Mouse (Mus musculus) cerebellum, adult 9-10 months (tissue): Measurements from ENCODE around the gene Glrx3.

Source experiments
- DNase-seq: peaks from one replicate; pipeline ENCODE4 v3.0.0; 2022

Gene Glrx3

DNA sequence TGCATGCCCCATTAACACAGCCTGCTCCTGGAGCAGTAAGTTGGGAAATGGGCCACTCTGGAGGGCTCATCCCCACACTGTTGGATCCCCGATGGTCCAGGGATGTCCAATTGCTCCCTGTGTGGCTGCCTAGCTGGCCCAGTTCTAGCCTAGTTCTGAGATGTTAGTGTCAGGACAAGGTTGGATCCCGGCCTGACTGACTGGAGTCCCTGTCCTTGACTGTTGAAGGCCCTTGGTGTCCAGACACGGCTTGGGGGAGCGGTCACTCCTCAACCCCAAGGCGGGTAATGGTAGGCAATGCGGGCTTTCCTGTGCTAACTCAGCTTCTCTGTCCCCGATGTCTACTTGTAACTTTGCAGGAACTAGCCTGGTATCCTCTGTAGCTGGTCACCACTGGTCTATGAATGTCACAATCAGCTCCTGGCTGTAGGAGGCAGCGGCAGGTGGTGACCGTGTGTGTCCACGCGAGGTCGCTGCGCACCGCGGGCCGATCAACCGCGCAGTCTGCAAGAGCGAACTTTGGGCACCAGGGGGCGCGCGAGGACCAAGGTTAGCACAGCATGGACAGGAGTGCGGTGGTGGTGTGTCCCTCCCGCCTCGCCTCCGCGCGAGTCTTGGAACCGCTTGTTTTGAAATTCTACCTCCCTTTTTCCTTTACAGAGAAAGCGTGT lies 40.7 kb downstream of the Glrx3 start:
- DNase-seq = peak; percentile 93

DNA sequence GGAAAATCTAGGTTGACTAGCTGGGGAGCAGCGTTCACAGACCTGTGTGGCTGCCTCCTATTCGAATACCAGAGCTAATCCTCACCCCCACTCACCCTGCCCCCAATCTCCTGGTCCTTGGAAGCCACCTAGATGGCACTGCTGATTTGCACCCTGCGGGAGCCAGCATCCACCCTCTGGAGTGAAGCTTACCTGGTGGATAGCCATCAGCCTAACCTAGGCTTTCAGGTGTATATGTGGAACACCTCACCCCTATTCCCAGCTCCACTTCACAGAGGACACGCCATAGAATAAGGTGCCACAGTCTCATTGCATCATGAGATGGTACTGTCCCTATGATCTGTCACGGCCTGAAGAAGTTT lies 41.2 kb downstream of the Glrx3 start:
- DNase-seq = no peak

DNA sequence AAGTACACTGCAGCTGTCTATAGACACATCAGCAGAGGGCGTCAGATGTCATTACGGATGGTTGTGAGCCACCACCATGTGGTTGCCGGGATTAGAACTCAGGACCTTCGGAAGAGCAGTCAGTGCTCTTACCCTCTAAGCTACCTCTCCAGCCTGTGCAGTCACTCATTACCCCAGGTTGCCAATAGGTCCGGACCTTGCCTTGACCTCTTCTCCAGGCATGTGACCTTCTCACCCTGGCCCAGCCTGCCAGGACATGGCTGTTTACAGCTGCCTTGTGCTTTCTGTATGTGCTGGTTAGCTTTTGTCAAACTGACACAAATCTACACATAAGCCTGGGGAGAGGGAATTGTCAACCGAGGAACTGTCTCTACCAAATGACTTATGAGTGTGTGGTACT lies 43.4 kb downstream of the Glrx3 start:
- no peak for DNase-seq

DNA sequence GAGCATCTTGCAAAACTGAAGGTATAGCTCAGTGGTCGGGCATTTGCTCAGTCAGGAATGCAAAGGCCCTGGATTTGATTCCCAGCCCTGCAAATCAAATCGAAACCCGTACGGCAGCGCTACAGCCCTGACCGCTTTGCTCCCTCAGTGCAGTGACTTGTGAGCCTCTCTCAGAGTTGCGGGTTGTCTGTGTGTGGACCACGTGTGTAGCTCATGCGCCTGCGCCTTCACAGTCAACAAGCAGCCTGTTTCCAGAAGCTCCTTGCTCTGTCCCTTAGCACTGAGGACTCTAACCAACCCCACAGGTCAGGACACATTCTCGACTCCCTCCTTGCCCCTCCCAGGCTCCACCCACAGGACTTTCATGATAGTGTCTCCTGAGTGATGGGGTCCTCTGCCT lies 46.6 kb downstream of the Glrx3 start:
- DNase-seq = no peak

DNA sequence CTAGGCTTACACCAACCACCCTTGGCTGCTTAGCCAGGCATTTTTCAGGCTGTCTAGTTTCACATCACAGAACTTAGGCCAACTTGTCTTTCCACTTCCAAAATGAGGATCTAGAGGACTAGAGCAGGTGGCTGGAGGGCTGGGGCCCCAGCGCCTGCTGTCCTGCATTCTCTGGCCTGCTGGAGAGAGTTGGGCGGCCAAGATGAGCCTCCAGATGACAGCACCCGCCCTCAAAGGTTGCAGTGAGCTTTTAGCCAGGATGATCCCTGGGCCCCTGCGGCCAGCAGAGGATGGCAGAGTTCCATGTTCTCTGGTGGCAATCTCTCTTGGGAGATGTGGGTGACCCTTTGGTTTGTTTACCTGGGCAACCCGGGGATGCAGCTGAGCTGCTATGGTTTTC lies 51.0 kb downstream of the Glrx3 start:
- no peak for DNase-seq

DNA sequence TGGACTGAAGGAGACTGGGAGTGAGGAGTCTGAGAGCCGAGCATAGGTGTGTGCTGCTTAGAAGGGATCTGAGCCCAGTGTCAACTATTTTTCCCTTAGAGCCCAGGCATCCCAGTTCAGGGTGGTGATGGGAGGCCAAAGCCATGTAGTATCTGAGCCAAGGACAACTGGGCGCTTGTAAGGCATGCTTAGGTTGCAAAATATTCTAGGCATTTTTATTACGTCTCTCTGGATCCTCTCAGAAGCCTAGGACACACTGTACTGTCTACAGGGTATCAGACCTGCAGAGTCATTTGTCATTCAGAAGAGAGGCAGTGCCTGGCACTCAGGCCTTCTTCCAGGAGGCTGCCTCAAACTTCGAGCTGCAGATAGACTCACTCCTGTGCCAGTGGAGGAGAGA lies 53.3 kb downstream of the Glrx3 start:
- no peak for DNase-seq

DNA sequence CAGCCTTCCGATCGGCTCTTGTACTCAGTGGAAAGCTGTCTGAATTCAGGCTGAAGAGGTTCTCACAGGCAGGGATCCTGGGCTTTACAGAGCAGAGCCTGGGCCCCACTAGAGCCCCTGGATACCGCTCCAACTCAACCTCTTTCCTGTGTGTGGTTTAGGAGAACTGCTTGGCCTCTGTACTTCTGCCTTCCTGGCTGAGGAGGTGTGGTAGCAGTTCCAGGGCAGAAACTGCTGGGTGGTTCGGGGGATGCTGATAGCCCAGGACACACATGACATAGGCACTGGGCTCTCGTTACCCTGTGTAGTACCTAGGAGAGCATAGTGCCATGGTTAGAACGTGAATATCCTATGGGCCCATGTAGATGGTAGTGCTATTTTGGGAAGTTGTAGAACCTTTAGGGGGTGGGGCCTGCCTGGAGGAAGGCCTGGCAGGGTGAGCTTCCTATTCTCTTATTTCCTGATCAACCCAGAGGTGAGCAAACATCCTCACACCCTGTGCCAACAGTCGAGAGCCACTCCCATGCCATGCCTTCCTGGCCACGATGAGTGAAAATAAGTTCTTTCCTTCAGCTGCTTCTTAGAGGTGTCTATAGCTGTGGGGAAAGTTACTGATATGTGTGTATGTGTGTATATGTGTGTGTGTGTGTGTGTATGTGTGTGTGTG lies 55.0 kb downstream of the Glrx3 start:
- DNase-seq = no peak

DNA sequence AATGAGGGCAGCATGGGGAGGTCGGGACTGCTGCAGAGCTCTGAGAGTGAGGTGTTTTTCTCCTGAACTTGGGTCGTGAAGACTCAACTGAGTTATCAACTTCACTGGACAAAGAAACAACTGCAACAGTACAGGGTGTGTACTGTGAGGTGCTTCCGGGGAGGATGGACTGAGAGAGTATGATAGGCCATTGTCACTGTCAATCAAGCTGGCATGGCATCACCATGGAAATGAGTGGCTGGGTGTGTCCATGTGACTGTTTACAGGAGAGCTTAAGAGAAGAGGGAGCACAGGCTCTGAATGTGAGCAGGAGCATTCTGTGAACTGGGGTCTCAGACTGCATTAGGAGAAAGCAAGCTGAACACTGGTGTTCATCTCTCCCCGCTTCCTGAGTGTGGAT lies 61.3 kb downstream of the Glrx3 start:
- no peak for DNase-seq

DNA sequence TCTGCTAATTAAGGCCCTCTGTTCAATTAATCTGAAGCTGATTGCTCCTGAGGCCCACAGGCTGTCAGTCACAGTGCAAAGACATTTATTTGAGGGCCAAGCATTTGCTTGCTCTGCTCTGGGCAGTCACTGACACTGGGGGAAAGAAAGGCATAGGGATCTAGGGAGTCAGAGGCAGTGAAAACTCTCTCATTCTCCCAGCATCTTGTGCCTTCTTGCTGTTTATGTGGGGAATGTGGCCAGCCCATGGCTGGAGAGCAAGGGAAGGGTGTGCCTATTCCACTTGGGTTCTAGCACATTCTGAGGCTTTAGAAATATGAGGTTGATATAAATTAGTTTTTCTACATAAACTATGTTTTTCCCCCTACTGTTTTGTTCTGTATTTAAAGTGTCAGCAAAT lies 80.2 kb downstream of the Glrx3 start:
- DNase-seq = no peak

DNA sequence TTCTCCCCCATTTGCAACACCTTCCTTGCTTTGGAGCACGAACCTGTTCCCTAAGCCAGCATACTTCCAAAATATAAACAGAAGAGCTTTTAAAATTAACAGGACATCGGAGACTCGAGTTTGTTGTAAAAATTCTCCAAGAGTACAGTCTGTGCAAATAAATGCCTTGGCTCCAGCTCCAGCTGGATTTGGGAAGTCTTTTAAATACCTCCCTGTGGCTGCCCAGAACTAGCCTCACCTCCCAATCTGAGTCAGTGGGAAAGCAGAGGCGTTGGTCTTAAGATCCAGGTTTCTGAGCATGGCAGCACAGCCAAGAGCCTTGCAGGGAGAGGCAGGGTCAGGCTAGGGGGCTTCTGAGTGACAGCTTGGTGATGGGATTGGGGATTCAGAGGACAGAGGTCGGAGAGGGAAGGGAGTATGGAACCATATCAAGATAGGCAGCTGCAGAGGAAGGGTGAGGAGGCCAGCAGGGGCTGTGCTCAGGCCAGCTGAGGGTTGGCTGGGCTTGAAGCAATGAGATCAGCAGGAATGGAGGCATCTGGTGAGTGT lies 80.7 kb downstream of the Glrx3 start:
- no peak for DNase-seq
